Mouse (Mus musculus) G1E-ER4 (cell line): ENCODE data around the gene Mst1r. TPM values are rescaled to one million over a fixed set of nuclear protein-coding genes. Genes with fewer than 3 reads are reported as not detected.

Experiments
- GATA1 ChIP-seq: IDR thresholded peaks from one replicate; pipeline ENCODE4 v1.8.0; 2012; ENCODE audit warnings: low read length, inconsistent platforms
- polyA plus RNA-seq: library from polyadenylated mRNA; stranded (reverse); fragments of >175 nt; gene quantifications from 2 replicates; pipeline ENCODE4 v1.2.3, GENCODE M21; 2012

The Mst1r gene
- polyA plus RNA-seq, 1 experiment: 0.02 TPM

- no peak for TF ChIP-seq GATA1
These were observed 25.5 kb downstream of the Mst1r start for GRCm38 (mm10) chr9:107932221-107932620.

- TF ChIP-seq GATA1: no peak
These were observed 27.5 kb downstream of the Mst1r start for GRCm38 (mm10) chr9:107934146-107934545.

GRCm38 (mm10) chr9:107935374-107935773, 28.7 kb downstream of the Mst1r start, which contains the start of gene Camkv:
Camkv (plus strand) TSS chr9:107935674.
- no peak for TF ChIP-seq GATA1

- TF ChIP-seq GATA1: no peak
These were observed 29.1 kb downstream of the Mst1r start for GRCm38 (mm10) chr9:107935790-107936214.

- no peak for TF ChIP-seq GATA1
These were observed 29.6 kb downstream of the Mst1r start for GRCm38 (mm10) chr9:107936215-107936822.

- no peak for TF ChIP-seq GATA1
These were observed 30.2 kb downstream of the Mst1r start for GRCm38 (mm10) chr9:107936831-107937230.

- no peak for TF ChIP-seq GATA1
These were observed 40.8 kb downstream of the Mst1r start for GRCm38 (mm10) chr9:107947241-107948194.

- TF ChIP-seq GATA1: no peak
These were observed 42.7 kb downstream of the Mst1r start for GRCm38 (mm10) chr9:107949184-107949921.

- no peak for TF ChIP-seq GATA1
These were observed 43.2 kb downstream of the Mst1r start, which contains the start of gene Traip for GRCm38 (mm10) chr9:107949922-107950235. Traip (plus strand) TSS chr9:107950136.

GRCm38 (mm10) chr9:107950460-107951355, 44.0 kb downstream of the Mst1r start:
- no peak for TF ChIP-seq GATA1

- TF ChIP-seq GATA1: no peak
These were observed 49.1 kb downstream of the Mst1r start for GRCm38 (mm10) chr9:107955613-107956289.

GRCm38 (mm10) chr9:107957141-107957540, 50.5 kb downstream of the Mst1r start:
- no peak for TF ChIP-seq GATA1

GRCm38 (mm10) chr9:107959896-107960295, 53.2 kb downstream of the Mst1r start:
- TF ChIP-seq GATA1: no peak

GRCm38 (mm10) chr9:107960928-107961327, 54.3 kb downstream of the Mst1r start:
- no peak for TF ChIP-seq GATA1
